Mouse (Mus musculus) splenic B cell, adult 2 months (primary cell): ENCODE data around the gene Dmbx1.

Source experiments
- DNase-seq: peaks from one replicate; pipeline ENCODE4 v3.0.0-alpha.2; 2011; ENCODE audit warnings: low read depth, low spot score
- H3K27me3 ChIP-seq: 2 replicates; pipeline ENCODE4 v1.6.1; 2012; ENCODE audit warnings: mild to moderate bottlenecking, low read length, moderate library complexity, mixed read lengths; ENCODE audit not compliant: control insufficient read depth, poor library complexity, insufficient read depth, severe bottlenecking
- H3K36me3 ChIP-seq: 2 replicates; pipeline ENCODE4 v1.6.1; 2012; ENCODE audit warnings: mild to moderate bottlenecking, low read length, moderate library complexity, mixed read lengths; ENCODE audit not compliant: control insufficient read depth, poor library complexity, insufficient read depth, severe bottlenecking

The Dmbx1 gene

DNA sequence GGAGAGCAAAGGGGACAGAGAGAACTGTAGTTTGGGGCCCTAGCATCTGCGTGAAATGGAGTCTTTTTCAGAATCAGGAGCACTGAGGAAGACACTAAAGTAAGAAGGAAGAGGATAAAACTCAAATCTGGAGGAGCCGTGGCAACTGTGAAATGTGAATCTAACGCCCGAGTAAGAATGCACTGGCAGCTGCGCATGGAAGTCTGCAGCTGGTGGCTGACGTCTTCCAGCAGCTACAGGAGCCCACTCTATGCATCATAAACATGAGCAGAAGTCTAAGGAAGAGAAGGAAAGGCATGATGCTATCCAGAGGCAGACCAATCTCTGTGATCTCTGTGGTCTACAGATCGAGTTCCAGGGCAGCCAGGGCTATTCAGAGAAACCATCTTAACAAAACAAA lies 12.1 kb downstream of the Dmbx1 start:
- Histone ChIP-seq H3K36me3 (no peaks in the 10 kb centered on the region), H3K27me3 (no peaks in the 10 kb centered on the region)
- DNase-seq = no peak

GRCm38 (mm10) chr4:115923262-115923880 lies 16.4 kb downstream of the Dmbx1 start:
- Histone ChIP-seq H3K36me3 (no peaks in the 10 kb centered on the region), H3K27me3 (no peaks in the 10 kb centered on the region)
- DNase-seq = no peak

DNA sequence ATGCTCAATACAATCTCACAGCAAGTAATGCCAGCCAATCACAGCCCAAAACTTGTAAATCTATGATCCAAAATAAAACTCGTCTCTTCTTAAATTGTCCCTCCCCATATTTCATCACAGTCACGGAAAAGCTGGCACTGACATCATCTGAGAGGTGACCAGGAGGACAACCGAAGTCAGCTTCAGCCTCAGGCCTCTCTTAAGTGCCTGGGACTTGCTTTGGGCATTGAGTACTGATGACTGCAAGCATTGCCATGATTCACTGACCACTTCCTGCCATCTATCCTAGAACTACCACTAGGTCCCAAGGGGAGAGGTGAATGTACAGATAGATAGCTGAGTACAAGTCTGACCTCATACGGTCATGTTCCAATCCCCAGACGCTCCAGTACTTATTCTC lies 17.0 kb downstream of the Dmbx1 start:
- no peak for DNase-seq
- Histone ChIP-seq H3K36me3 (no peaks in the 10 kb centered on the region), H3K27me3 (no peaks in the 10 kb centered on the region)

DNA sequence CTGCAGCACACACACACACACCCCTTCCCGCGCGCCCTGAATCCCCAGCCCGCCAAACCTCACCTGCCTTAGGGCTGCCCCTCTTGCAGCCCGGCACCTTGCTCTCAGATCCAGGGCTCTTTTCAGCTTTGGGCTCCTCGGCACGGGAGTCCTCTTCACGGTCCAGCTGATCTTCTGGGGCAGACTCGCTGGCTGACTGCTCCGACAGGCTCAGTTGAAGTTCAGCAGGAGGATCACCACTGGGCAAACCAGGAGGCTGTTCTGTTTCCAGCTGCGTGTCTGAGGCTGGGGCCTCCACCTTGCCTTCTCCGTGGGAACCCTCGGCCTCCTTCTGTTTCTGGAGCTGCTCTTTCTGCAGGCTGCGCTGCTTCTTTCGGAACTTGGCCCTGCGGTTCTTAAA lies 19.8 kb downstream of the Dmbx1 start:
- Histone ChIP-seq H3K27me3 (no peaks in the 10 kb centered on the region), H3K36me3 (no peaks in the 10 kb centered on the region)
- no peak for DNase-seq

DNA sequence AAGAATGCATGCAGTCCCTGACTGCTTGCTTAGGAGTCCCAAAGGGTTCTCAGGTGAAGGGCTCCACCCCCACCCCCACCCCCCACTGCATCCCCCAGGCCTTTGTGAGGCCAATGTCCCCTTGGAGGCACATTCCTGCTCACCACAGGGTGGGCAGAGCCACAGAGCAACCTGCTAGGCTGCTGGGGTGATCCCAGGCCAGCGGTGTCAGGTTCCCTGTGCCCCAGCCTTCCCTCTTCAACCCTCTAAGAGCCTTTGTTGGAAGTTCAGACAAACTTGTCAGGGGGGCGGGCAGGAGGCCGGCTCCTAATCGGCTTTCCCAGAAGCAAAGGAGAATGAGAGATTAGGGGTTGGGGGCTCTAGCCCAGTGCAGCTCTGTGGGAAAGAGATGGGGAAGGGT lies 28.1 kb downstream of the Dmbx1 start:
- H3K27me3 ChIP-seq = no peaks in the 10 kb centered on the region
- no peaks in the 10 kb centered on the region for H3K36me3 ChIP-seq
- DNase-seq = no peak

DNA sequence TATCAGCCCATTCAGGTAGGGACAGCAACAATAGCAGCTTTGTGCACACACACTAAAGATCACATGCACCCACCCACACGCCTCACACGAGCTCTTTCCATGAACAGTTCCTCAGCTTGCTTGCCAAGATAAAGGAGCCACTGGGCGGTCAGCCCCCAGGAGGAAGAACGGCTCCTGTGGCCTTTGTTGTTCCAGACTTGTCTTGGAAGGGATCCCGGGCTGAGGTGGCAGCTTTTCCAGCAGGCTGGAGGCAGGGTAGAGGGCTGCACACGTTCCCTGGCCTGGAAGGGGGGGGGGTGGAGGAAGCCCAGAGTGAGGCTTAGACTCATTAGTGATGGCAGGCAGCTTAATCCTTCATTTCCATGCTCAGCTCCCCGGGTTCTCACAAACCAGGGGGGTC lies 31.1 kb downstream of the Dmbx1 start:
- H3K36me3 ChIP-seq = no peaks in the 10 kb centered on the region
- no peak for DNase-seq
- no peaks in the 10 kb centered on the region for H3K27me3 ChIP-seq

- no peak for DNase-seq
- Histone ChIP-seq H3K27me3 (no peaks in the 10 kb centered on the region), H3K36me3 (no peaks in the 10 kb centered on the region)
Measured at GRCm38 (mm10) chr4:115907994-115908393, 31.7 kb downstream of the Dmbx1 start.

- Histone ChIP-seq H3K27me3 (no peaks in the 10 kb centered on the region), H3K36me3 (no peaks in the 10 kb centered on the region)
- DNase-seq = no peak
Measured at GRCm38 (mm10) chr4:115906791-115907190, 32.9 kb downstream of the Dmbx1 start.

- Histone ChIP-seq H3K27me3 (no peaks in the 10 kb centered on the region), H3K36me3 (no peaks in the 10 kb centered on the region)
- DNase-seq = no peak
Measured at GRCm38 (mm10) chr4:115905701-115906100, 34.0 kb downstream of the Dmbx1 start.

GRCm38 (mm10) chr4:115904375-115904774 lies 35.4 kb downstream of the Dmbx1 start:
- H3K27me3 ChIP-seq = no peaks in the 10 kb centered on the region
- DNase-seq = no peak
- H3K36me3 ChIP-seq = no peaks in the 10 kb centered on the region

GRCm38 (mm10) chr4:115902816-115903215 lies 36.9 kb downstream of the Dmbx1 start:
- Histone ChIP-seq H3K27me3 (no peaks in the 10 kb centered on the region), H3K36me3 (no peaks in the 10 kb centered on the region)
- peak; percentile 74 for DNase-seq

DNA sequence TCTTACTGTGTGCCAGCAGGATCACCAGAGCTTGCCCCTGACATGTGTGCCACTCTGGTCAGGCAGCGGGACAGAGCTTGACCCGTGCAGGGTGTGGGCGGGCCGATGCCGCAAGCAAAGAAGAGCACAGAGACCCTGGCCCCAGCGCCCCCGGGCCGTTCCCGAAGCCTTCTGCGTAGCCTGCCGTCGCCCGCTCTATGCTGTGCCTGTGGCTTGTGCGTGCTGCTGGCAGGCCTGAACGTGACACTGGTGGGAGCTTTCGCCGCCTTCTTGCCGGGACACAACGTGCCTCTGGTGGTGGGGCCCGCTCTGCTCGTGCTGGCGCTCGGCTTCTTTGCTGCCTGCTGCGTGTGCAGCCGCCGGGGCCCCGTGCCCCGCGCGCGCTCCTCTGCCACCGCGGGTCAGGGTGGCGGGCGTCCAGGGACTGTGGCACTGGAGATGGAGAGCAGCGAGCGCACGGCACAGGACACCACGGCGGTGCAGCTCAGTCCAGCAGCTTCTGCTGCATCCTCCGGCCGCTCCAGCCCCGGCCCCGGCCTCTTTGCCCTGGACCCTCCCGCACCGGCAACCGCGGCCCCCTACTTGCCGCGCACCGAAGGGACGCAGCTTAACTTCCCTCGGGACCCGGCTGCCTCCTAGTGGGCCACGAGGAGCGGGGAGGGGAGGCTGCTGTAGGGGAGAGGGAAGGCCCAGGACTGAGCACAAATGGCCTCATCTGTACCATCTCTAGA lies 41.7 kb downstream of the Dmbx1 start:
- no peak for DNase-seq
- Histone ChIP-seq H3K36me3 (no peaks in the 10 kb centered on the region), H3K27me3 (no peaks in the 10 kb centered on the region)

GRCm38 (mm10) chr4:115894281-115894680 lies 45.4 kb downstream of the Dmbx1 start:
- no peaks in the 10 kb centered on the region for H3K36me3 ChIP-seq
- DNase-seq = no peak
- H3K27me3 ChIP-seq = no peaks in the 10 kb centered on the region

DNA sequence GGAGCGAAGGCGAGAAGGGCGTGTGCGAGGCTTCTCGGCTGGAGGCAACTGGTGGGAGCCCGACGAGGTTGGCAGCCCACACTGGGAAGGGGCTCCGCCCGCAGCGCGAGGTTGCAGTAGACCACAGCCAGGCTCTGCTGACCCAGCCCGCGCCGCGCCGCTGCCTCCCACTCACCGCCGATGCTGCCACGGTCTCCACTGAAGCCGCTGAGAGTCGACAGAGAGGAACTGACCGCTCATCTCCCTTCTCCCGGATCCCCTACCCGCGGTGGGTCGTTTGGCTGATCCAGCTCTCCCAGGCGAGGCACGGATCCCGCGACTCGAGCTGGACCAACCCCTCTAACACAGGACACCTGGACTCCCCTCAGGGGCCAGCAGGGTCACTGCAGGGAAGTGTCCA lies 49.2 kb downstream of the Dmbx1 start, which contains the start of gene 6430628N08Rik:
TSS of gene 6430628N08Rik (plus strand) at position 113 of the 400 bp plus-strand sequence.
- H3K27me3 ChIP-seq = no peaks in the 10 kb centered on the region
- DNase-seq = no peak
- no peaks in the 10 kb centered on the region for H3K36me3 ChIP-seq

DNA sequence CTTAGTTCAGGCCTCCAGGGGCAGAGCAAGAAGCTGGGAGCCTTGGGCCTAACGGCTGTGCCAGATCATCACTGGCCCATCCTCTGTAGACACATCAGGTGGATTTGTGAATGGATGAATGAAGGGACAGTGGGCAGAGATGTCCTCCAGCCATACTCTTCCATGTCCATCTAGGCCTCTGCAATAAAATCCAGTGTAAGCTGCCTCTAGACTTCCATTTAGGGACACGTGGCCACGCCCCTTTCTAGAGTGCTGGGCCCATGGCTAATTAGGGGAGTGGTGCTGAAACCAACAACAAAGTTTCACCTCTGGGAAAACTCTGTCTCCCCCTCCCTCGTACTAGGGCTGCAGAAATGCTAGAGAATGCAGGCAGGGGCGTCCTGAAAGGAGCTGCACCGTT lies 49.7 kb downstream of the Dmbx1 start:
- no peaks in the 10 kb centered on the region for H3K27me3 ChIP-seq
- no peaks in the 10 kb centered on the region for H3K36me3 ChIP-seq
- DNase-seq = no peak

DNA sequence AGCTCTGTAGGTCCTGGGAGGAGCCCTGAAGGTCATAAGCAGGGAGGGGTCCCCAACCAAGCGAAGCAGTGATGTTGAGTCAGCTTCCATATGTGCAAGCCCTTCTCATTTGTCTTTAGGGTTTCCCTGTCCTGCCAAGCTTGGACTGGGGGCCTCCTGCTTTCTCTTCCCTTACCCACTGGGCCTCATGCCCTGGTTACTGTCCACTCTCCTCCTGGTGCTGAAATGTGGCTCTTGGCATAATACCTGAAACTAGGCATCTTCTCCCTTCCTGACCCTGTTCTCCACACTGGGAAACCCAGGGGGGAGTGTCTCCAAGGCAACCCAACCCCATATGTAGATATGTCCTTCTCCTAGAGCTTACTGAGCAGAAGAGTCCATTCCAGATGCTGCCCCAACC lies 52.9 kb downstream of the Dmbx1 start:
- Histone ChIP-seq H3K36me3 (no peaks in the 10 kb centered on the region), H3K27me3 (no peaks in the 10 kb centered on the region)
- DNase-seq = no peak
